Mouse (Mus musculus) myocyte (in vitro differentiated cells): Measurements from ENCODE around the gene Msrb3.

Source experiments
- E2F4 ChIP-seq: IDR thresholded peaks from one replicate; pipeline ENCODE4 v1.6.1; 2011; ENCODE audit warnings: mild to moderate bottlenecking, control low read depth, moderate library complexity; ENCODE audit not compliant: insufficient read depth
- MAX ChIP-seq: IDR thresholded peaks from one replicate; pipeline ENCODE4 v1.6.1; 2011; ENCODE audit warnings: low read depth, mild to moderate bottlenecking, control low read depth
- POLR2A ChIP-seq: IDR thresholded peaks from one replicate; pipeline ENCODE4 v1.6.1; 2011; ENCODE audit warnings: low read depth, mild to moderate bottlenecking, control low read depth, moderate library complexity; ENCODE audit not compliant: insufficient read length
- POLR2AphosphoS2 ChIP-seq: IDR thresholded peaks from one replicate; pipeline ENCODE4 v1.6.1; 2011; ENCODE audit warnings: low read depth, control low read depth; ENCODE audit not compliant: insufficient read length
- TCF12 ChIP-seq: IDR thresholded peaks from one replicate; pipeline ENCODE4 v1.6.1; 2011; ENCODE audit warnings: mild to moderate bottlenecking, control low read depth; ENCODE audit not compliant: poor library complexity, insufficient read depth, severe bottlenecking
- USF1 ChIP-seq: IDR thresholded peaks from one replicate; pipeline ENCODE4 v1.6.1; 2011; ENCODE audit warnings: low read depth, mild to moderate bottlenecking, control low read depth, moderate library complexity

DNA sequence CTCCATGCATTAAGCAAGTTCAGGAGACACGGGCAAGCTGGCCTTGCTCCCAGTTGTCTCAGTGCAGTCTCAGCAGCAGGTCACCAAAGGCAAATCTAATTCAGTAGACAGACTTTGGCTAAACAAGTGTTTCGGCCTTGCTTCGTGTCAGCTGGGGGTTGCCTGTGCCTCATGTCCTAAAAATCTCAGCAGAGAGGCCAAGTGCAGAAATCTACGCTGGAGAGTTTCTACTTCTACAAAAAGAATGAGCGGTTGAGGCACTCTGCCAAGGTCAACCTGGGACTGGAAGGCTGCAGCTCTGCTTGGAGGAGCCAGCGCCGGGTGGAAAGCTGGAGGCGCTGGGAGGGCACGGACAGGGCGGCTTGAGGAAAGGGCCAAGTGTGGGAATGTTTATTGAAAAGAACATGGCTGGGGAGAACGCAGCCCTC lies 147.6 kb downstream of the Msrb3 start:
- TF ChIP-seq POLR2A (no peak), POLR2AphosphoS2 (no peak), E2F4 (no peak), TCF12 (no peak), MAX (no peak), USF1 (no peak)
